Mouse (Mus musculus): ENCODE data around the gene Cog6. TPM values are rescaled to one million over a fixed set of nuclear protein-coding genes. Genes with fewer than 3 reads are reported as not detected.

Cog6 gene
- total RNA-seq, 2 experiments from 2014 or later, result 32.2 to 33.8 TPM

- no peak for DNase-seq (ENCODE audit: low spot score in 2 of 2)
These were observed 52.8 kb downstream of the Cog6 start for GRCm38 (mm10) chr3:52964206-52964605.

- no peak for DNase-seq (ENCODE audit: low spot score in 2 of 2)
These were observed 53.6 kb downstream of the Cog6 start for GRCm38 (mm10) chr3:52963441-52963840.

GRCm38 (mm10) chr3:52962391-52962790, 54.6 kb downstream of the Cog6 start:
- DNase-seq (ENCODE audit: low spot score in 2 of 2), result no peak

GRCm38 (mm10) chr3:52961661-52962060, 55.4 kb downstream of the Cog6 start:
- no peak for DNase-seq (ENCODE audit: low spot score in 2 of 2)

- no peak for DNase-seq (ENCODE audit: low spot score in 2 of 2)
These were observed 56.1 kb downstream of the Cog6 start for GRCm38 (mm10) chr3:52960951-52961350.

- no peak for DNase-seq (ENCODE audit: low spot score in 2 of 2)
These were observed 58.5 kb downstream of the Cog6 start for GRCm38 (mm10) chr3:52958444-52959120.

- no peak for DNase-seq (ENCODE audit: low spot score in 2 of 2)
These were observed 59.2 kb downstream of the Cog6 start for GRCm38 (mm10) chr3:52957861-52958260.

GRCm38 (mm10) chr3:52956236-52956635, 60.8 kb downstream of the Cog6 start:
- no peak for DNase-seq (ENCODE audit: low spot score in 2 of 2)

- DNase-seq (ENCODE audit: low spot score in 2 of 2), result no peak
These were observed 61.5 kb downstream of the Cog6 start for GRCm38 (mm10) chr3:52955481-52956019.

- no peak for DNase-seq (ENCODE audit: low spot score in 2 of 2)
These were observed 62.4 kb downstream of the Cog6 start for GRCm38 (mm10) chr3:52954656-52955055.

GRCm38 (mm10) chr3:52953831-52954230, 63.2 kb downstream of the Cog6 start:
- DNase-seq (ENCODE audit: low spot score in 2 of 2), result no peak

- no peak for DNase-seq (ENCODE audit: low spot score in 2 of 2)
These were observed 68.2 kb downstream of the Cog6 start for GRCm38 (mm10) chr3:52948824-52949223.

GRCm38 (mm10) chr3:52947444-52947843, 69.6 kb downstream of the Cog6 start:
- DNase-seq (ENCODE audit: low spot score in 2 of 2), result no peak

GRCm38 (mm10) chr3:52940832-52941468, 76.1 kb downstream of the Cog6 start:
- DNase-seq (ENCODE audit: low spot score in 2 of 2), result no peak

GRCm38 (mm10) chr3:52938398-52938797, 78.6 kb downstream of the Cog6 start:
- no peak for DNase-seq (ENCODE audit: low spot score in 2 of 2)

GRCm38 (mm10) chr3:52937739-52938306, 79.2 kb downstream of the Cog6 start:
- DNase-seq (ENCODE audit: low spot score in 2 of 2), result no peak

- no peak for DNase-seq (ENCODE audit: low spot score in 2 of 2)
These were observed 85.1 kb downstream of the Cog6 start for GRCm38 (mm10) chr3:52931956-52932355.

Other genes starting within 250 kb of the Cog6 start
- 10 to 100 TPM; 38.3 to 40.6 TPM for gene Lhfp, start 24.3 kb upstream of the Cog6 start, total RNA-seq (2021)